Mouse (Mus musculus) cerebellum, adult 2 months (tissue): ENCODE results near the gene Sema4g. TPM values are rescaled to one million over a fixed set of nuclear protein-coding genes. Genes with fewer than 3 reads are reported as not detected.

Experiments
- DNase-seq, 2 experiments: peaks; one replicate each; pipeline ENCODE4 v3.0.0; 2021
- H3K27ac ChIP-seq: fragments of 200-500 bp; 2 replicates; pipeline ENCODE4 v1.5.1; 2012; ENCODE audit warnings: low read length, control low read depth, inconsistent platforms; ENCODE audit not compliant: insufficient read depth
- H3K27me3 ChIP-seq: fragments of 200-500 bp; 2 replicates; pipeline ENCODE4 v1.6.1; 2012; ENCODE audit warnings: inconsistent platforms, mild to moderate bottlenecking, low read length, moderate library complexity; ENCODE audit not compliant: control insufficient read depth, insufficient read depth
- H3K4me1 ChIP-seq: fragments of 200-500 bp; 2 replicates; pipeline ENCODE4 v1.6.1; 2011; ENCODE audit warnings: low read length; ENCODE audit not compliant: control insufficient read depth, insufficient read depth
- H3K4me3 ChIP-seq: fragments of 200-500 bp; replicated peaks from 2 replicates; pipeline ENCODE3; 2011; ENCODE audit warnings: mild to moderate bottlenecking, low read depth, low read length, control low read depth; ENCODE audit not compliant: insufficient read depth
- CTCF ChIP-seq: fragments of 200-500 bp; IDR thresholded peaks from 2 replicates; pipeline ENCODE4 v1.5.1; 2011; ENCODE audit warnings: low read depth, mild to moderate bottlenecking, control low read depth, low read length, moderate library complexity, borderline replicate concordance; ENCODE audit not compliant: insufficient read depth
- POLR2A ChIP-seq: fragments of 200-500 bp; IDR thresholded peaks from 2 replicates; pipeline ENCODE4 v1.6.1; 2011; ENCODE audit warnings: low read length, control low read depth, borderline replicate concordance; ENCODE audit not compliant: insufficient read depth
- WGBS: fragments of 180-500 bp; shearing (Covaris S2); methylation state at CpG from one replicate; pipeline ENCODE4 v1.1.7; 2018; 5-methylcytosine and 5-hydroxymethylcytosine counted together
- polyA plus RNA-seq: library from polyadenylated mRNA; depleted of rRNA; stranded (reverse); fragments of >200 nt; gene quantifications from 2 replicates; pipeline ENCODE4 v1.2.3, GENCODE M21; 2012

Gene Sema4g
- polyA plus RNA-seq, 1 experiment: 90.3 TPM

DNA sequence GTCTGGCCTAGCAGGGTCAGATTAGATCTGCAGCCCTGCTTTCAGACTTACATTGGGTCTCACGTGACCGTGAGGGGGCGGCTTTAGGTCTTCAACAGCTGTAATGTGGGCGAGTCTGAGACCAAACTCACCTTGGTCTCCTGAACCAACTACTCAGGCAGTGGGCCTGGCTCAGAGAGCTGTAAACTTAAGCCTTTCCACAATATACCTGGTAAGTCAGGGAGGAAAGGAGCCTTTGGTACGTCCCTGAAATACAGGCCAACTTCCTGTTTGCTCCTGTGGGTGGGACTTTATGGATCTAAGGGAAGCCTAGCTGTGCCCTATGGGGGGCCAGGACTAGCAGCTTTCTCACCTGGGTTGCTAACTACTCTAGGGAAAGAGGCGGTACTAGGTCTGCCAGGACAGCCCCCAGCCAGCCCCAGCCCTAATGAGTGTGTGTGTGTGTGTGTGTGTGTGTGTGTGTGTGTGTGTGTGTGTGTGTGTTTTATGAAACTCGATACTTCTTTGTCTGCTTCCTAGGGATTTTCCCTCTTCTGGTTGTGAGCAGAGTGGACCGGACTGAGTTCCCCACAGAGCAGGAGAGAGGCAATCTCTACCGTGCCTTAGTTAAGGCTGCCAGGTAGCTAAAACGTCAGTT, 25.6 kb downstream of the Sema4g start, which contains the start of gene Lzts2:
Gene Lzts2 (plus strand): TSS at position 80 of the 637 bp plus-strand sequence.
- Histone ChIP-seq H3K4me1 (peaks cover 3% of the 10 kb centered on the region; the same call in 1 of the 2 replicates), H3K27me3 (no peaks in the 10 kb centered on the region), H3K27ac (peak within 1 kb of the TSS; percentile 100), H3K4me3 (peak within 1 kb of the TSS; percentile 90)
- TF ChIP-seq POLR2A: no peak
- TF ChIP-seq CTCF: no peak
- no peak for DNase-seq
- 28% methylated on average over 10 of the region's 10 CpGs for WGBS

DNA sequence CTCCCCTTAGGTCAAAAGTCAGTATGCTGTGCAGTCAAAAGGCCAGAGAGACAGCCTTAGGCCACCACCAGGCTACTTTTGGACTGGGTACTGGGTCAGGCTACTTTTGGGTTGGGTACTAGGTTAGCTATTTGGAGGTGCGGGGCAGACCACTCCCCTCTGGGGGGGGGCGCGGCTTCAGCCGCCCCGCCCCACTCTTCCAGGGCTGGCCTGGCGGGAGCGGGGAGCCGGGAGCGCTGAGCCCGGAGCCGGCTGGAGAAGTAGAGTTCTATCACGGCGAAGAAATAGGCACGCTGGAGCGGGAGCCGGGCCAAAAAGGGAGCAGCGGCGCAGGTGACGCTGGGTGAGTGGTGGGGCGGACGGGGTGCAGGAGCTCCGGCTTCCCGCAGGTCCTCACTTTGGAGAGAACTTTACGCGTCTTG, 26.1 kb downstream of the Sema4g start:
- Histone ChIP-seq H3K27ac (peak overlapping the region; percentile 100), H3K27me3 (no peaks in the 10 kb centered on the region), H3K4me3 (peak overlapping the region; percentile 90), H3K4me1 (peaks cover 3% of the 10 kb centered on the region; the same call in 1 of the 2 replicates)
- WGBS: 1% methylated on average over 25 of the region's 25 CpGs
- peak; percentile 71 to 77 for DNase-seq
- no peak for TF ChIP-seq POLR2A

DNA sequence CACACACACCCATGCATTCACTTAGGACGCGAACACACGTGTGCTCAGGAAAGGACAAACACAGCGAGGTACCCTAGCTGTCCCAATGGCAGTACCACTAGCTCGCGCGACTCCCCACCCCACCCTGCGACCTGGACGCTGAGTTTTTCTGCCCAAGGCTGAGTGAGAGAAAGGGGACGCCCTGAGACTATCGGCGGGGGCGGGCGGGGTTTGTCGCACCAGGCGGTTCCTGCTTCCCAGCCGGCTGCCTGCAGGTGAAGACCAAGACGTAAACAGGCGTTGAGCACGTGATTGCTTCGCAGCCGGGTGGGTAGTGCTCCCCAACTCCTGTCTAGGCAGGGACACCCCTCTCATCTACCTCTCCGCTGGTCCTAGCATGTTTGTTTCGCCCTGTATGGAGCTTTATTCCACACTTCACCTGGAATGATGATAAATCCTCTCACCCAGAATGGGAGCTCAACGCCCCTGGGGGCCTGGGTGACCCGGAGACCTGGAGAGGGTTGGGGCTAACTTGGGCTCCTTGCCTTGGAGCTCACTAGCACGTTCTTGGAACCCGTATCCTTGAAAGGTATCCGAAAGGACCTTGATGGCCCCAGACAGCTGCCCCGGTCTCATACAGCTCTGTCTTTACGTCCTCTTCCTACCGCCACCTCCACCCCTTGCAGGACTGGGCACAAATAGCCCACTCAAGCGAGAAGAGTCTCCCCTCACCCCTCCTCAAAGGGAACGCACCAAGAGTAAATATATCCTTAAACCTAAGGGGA, 26.8 kb downstream of the Sema4g start:
- H3K4me1 ChIP-seq: peaks cover 8% of the 10 kb centered on the region
- WGBS: under 1% methylated on average over 34 of the region's 34 CpGs

DNA sequence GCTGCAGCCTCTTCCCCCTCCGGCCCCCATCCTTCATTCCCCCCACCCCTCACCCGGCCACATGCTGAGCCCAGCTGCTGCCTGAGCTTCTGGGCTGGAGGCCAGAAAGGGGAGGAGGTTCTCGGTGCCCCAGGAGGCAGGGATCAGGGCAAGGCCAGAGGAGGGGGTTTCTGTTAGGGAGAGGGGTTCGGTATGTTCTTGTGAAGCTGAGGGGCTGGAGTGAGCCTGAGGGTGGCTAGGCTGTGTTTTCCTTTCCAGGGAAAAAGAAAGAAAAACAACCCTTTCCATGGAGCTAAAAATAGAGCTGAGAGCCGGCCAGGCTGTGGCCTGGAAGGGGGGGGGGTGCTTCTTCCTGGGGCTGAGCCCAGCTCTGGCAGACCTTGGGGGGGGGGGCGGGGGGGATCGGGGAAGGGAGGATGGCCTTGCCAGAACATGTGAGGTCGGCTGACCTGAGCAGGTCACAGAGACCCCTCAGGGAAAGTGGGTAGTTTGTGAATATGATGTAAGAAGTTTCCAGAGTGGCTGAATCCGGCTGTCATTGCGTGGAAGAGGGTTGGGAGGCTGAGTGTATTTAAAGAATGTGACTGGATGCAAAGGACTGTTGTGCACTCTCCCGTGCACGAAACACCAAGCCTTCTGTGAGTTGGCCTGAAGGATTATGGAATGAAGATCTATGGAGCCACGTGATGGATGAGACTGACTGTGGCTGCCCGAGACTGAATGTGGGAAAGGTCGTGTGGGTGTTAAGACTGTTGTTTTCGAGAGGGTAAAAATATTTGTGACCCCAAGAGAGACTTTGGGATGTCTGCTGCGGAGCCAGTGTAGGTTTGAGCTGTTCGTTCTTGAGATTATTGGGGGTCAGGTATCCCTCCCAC, 27.7 kb downstream of the Sema4g start:
- Histone ChIP-seq H3K27ac (peak overlapping the region; percentile 100), H3K27me3 (no peaks in the 10 kb centered on the region), H3K4me1 (peaks cover 14% of the 10 kb centered on the region), H3K4me3 (peak overlapping the region; percentile 90)
- 0% methylated on average over 16 of the region's 18 CpGs for WGBS
- peak; percentile 64; the same call in 1 of the 2 replicates for TF ChIP-seq POLR2A
- no peak for TF ChIP-seq CTCF
- DNase-seq: peak; percentile 86 to 89

More for the DNA sequence above, 26.8 kb downstream of the Sema4g start:
- DNase-seq: peak; percentile 81 to 82
- Histone ChIP-seq H3K4me3 (peak overlapping the region; percentile 90), H3K27me3 (no peaks in the 10 kb centered on the region), H3K27ac (peak overlapping the region; percentile 100)
- TF ChIP-seq CTCF (no peak), POLR2A (peak; percentile 31; the same call in 1 of the 2 replicates)

DNA sequence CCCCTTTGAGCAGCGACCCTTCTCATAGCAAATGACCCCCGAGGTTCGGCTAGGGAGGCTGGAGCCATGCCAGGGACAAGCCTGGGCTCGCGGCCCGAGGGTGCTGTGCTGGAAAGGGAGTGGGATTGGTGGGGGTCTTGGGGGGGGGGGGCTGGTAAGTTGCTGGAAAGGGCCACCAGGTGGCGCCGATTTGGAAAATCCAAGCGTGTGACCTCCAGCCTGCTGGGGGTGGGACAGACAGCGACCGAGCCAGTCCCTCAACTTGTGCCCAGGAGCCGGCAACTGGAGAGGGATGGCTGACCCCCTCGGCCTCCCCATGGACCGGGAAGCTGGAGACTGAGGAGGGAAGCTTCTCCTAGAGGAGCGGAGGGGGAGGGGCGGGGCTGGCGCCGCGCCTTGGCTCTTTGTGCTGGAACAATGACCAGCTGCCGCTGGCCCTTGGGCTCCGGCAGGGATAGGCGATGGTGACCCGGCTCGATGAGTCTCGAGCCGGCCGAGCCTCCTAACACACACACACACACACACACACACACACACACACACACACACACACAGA, 28.4 kb downstream of the Sema4g start:
- H3K27me3 ChIP-seq: no peaks in the 10 kb centered on the region
- peaks cover 16% of the 10 kb centered on the region for H3K4me1 ChIP-seq
- WGBS: under 1% methylated on average over 26 of the region's 27 CpGs
- TF ChIP-seq POLR2A (no peak; the same call in 1 of the 2 replicates), CTCF (peak; percentile 35; the same call in 1 of the 2 replicates)
- peak overlapping the region; percentile 98 for H3K27ac ChIP-seq
- DNase-seq: peak; percentile 85 to 87
- peak overlapping the region; percentile 77 for H3K4me3 ChIP-seq

DNA sequence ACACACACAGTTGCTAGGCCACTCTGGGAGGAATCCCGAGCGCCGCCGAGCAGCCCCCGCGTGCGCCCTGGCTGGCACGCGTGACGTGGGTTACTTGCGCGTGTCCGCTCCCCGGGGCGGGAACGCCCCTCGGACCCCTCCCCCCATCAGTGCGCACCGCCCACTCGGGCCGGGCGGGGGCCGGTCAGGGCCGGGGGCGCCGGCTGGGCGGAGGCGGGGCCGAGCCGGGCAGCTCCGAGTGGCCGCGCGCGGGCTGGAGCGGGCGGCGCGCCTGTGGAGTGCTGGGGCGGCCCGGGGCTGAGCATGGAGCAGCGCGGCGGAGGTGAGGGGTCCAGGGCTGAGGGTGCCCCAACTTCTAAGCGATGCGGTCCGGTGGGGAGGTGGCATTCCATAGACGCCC, 29.0 kb downstream of the Sema4g start:
- peak; percentile 80 to 81 for DNase-seq
- peak overlapping the region; percentile 77 for H3K4me3 ChIP-seq
- no peaks in the 10 kb centered on the region for H3K27me3 ChIP-seq
- peak overlapping the region; percentile 98 for H3K27ac ChIP-seq
- H3K4me1 ChIP-seq: peaks cover 16% of the 10 kb centered on the region
- TF ChIP-seq POLR2A: peak; percentile 24; the same call in 1 of the 2 replicates
- no peak for TF ChIP-seq CTCF
- WGBS: under 1% methylated on average over 44 of the region's 48 CpGs

DNA sequence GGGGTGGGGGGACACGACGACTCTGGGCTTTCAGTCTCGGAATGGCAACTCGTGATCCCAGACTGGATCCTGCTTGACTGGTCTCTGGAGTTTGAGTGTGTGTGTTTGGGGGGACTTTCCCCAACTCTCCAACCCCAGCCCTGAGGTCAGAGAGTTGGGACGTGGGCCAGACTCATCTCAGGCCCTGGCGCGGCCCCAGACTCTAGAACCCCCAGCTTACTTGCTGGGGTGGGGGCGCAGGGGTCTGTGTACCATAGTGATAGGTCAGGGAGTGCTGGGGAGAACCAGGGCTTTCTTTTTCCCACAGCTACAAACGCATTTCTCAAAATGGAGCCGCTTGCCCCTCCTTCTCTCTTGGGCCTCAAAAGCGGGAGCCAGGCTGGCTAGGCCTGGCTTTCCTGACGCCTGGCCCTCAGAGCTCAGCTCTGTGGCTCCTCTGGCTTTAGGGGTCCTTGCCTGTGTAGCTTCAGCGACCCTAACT, 29.5 kb downstream of the Sema4g start:
- Histone ChIP-seq H3K4me1 (peaks cover 16% of the 10 kb centered on the region), H3K27ac (peak overlapping the region; percentile 98), H3K27me3 (no peaks in the 10 kb centered on the region), H3K4me3 (peak overlapping the region; percentile 77)
- DNase-seq: peak; percentile 48 to 63
- 1% methylated on average over 13 of the region's 13 CpGs for WGBS
- TF ChIP-seq CTCF: no peak
- no peak for TF ChIP-seq POLR2A
